Mouse (Mus musculus): ENCODE data around the gene Ssh2. TPM values are rescaled to one million over a fixed set of nuclear protein-coding genes. Genes with fewer than 3 reads are reported as not detected.

Gene Ssh2
- polyA plus RNA-seq, 1 experiment from 2014 or later, result 17.5 TPM

- H3K4me3 ChIP-seq, result no peak overlapping the region
- no peak overlapping the region for H3K27ac ChIP-seq (replicated peaks)
- H3K4me1 ChIP-seq, result peaks cover 68% of the 10 kb centered on the region
- no peaks in the 10 kb centered on the region for H3K36me3 ChIP-seq
- ATAC-seq (ENCODE audit: extremely low read depth, insufficient number of reproducible peaks, low FRiP score, low TSS enrichment), result no peak
- WGBS, result 67% methylated on average over 5 of the region's 5 CpGs
- H3K9me3 ChIP-seq, result no peaks in the 10 kb centered on the region
- H3K4me2 ChIP-seq, result peak overlapping the region; percentile 7; the same call in 1 of the 2 replicates
- no peaks in the 10 kb centered on the region; the same call in 1 of the 2 replicates for H3K27me3 ChIP-seq (replicated peaks)
- H3K9ac ChIP-seq, result 0 out of 2 replicates have a peak overlapping the region, but pooled peaks have one; percentile 14
Observed at GRCm38 (mm10) chr11:77486798-77487197, 270.7 kb downstream of the Ssh2 start.

- Histone ChIP-seq H3K4me3 (peak overlapping the region; percentile 86), H3K9ac (peak overlapping the region; percentile 91), H3K4me2 (peak overlapping the region; percentile 97), H3K9me3 (no peaks in the 10 kb centered on the region), H3K27me3 (replicated peaks) (no peaks in the 10 kb centered on the region; the same call in 1 of the 2 replicates), H3K36me3 (no peaks in the 10 kb centered on the region), H3K4me1 (peaks cover 70% of the 10 kb centered on the region), H3K27ac (replicated peaks) (no peak overlapping the region)
- ATAC-seq (ENCODE audit: extremely low read depth, insufficient number of reproducible peaks, low FRiP score, low TSS enrichment), result no peak
- WGBS, result 4% methylated on average over 54 of the region's 55 CpGs
Observed at GRCm38 (mm10) chr11:77488771-77489581, 272.9 kb downstream of the Ssh2 start.

- H3K27ac ChIP-seq (replicated peaks), result 0 out of 2 replicates have a peak within 1 kb of the TSS, but pooled peaks have one; percentile 12
- ATAC-seq (ENCODE audit: extremely low read depth, insufficient number of reproducible peaks, low FRiP score, low TSS enrichment), result no peak
- under 1% methylated on average over 48 of the region's 87 CpGs for WGBS
- H3K4me3 ChIP-seq, result peak within 1 kb of the TSS; percentile 86
- peak within 1 kb of the TSS; percentile 97 for H3K4me2 ChIP-seq
- H3K4me1 ChIP-seq, result peaks cover 74% of the 10 kb centered on the region
- H3K27me3 ChIP-seq (replicated peaks), result no peaks in the 10 kb centered on the region; the same call in 1 of the 2 replicates
- no peaks in the 10 kb centered on the region for H3K36me3 ChIP-seq
- H3K9me3 ChIP-seq, result no peaks in the 10 kb centered on the region
- H3K9ac ChIP-seq, result peak within 1 kb of the TSS; percentile 91
Observed at GRCm38 (mm10) chr11:77489591-77490235, 273.6 kb downstream of the Ssh2 start, which contains the start of gene Ankrd13b. Gene Ankrd13b, minus strand, starts transcription at chr11:77489678.

GRCm38 (mm10) chr11:77490451-77490850, 274.4 kb downstream of the Ssh2 start:
- Histone ChIP-seq H3K9me3 (no peaks in the 10 kb centered on the region), H3K9ac (peak overlapping the region; percentile 45; the same call in 1 of the 2 replicates), H3K4me2 (peak overlapping the region; percentile 97), H3K27me3 (replicated peaks) (no peaks in the 10 kb centered on the region; the same call in 1 of the 2 replicates), H3K4me1 (peaks cover 77% of the 10 kb centered on the region), H3K4me3 (peak overlapping the region; percentile 86; the same call in 1 of the 2 replicates), H3K27ac (replicated peaks) (0 out of 2 replicates have a peak overlapping the region, but pooled peaks have one; percentile 94), H3K36me3 (no peaks in the 10 kb centered on the region)
- ATAC-seq (ENCODE audit: extremely low read depth, insufficient number of reproducible peaks, low FRiP score, low TSS enrichment), result no peak
- 67% methylated on average over 6 of the region's 6 CpGs for WGBS

GRCm38 (mm10) chr11:77491123-77491501, 275.0 kb downstream of the Ssh2 start:
- Histone ChIP-seq H3K4me2 (peak overlapping the region; percentile 97), H3K36me3 (no peaks in the 10 kb centered on the region), H3K9me3 (no peaks in the 10 kb centered on the region), H3K27ac (replicated peaks) (peak overlapping the region; percentile 94), H3K4me1 (peaks cover 81% of the 10 kb centered on the region), H3K9ac (peak overlapping the region; percentile 99), H3K4me3 (peak overlapping the region; percentile 97), H3K27me3 (replicated peaks) (no peaks in the 10 kb centered on the region; the same call in 1 of the 2 replicates)
- WGBS, result 0% methylated on average over 13 of the region's 13 CpGs
- peak; percentile 28; the same call in 1 of the 2 replicates for ATAC-seq (ENCODE audit: extremely low read depth, insufficient number of reproducible peaks, low FRiP score, low TSS enrichment)

- ATAC-seq (ENCODE audit: extremely low read depth, insufficient number of reproducible peaks, low FRiP score, low TSS enrichment), result peak; percentile 32; the same call in 1 of the 2 replicates
- under 1% methylated on average over 23 of the region's 23 CpGs for WGBS
Observed at GRCm38 (mm10) chr11:77491502-77492291, 275.6 kb downstream of the Ssh2 start.

GRCm38 (mm10) chr11:77492311-77492871, 276.3 kb downstream of the Ssh2 start:
- Histone ChIP-seq H3K4me2 (peak overlapping the region; percentile 97), H3K27me3 (replicated peaks) (no peaks in the 10 kb centered on the region; the same call in 1 of the 2 replicates), H3K4me3 (peak overlapping the region; percentile 97), H3K9me3 (no peaks in the 10 kb centered on the region), H3K27ac (replicated peaks) (peak overlapping the region; percentile 94), H3K4me1 (peaks cover 83% of the 10 kb centered on the region), H3K36me3 (peaks cover 2% of the 10 kb centered on the region; the same call in 1 of the 2 replicates), H3K9ac (peak overlapping the region; percentile 99)
- WGBS, result 0% methylated on average over 17 of the region's 18 CpGs
- ATAC-seq (ENCODE audit: extremely low read depth, insufficient number of reproducible peaks, low FRiP score, low TSS enrichment), result no peak

More at GRCm38 (mm10) chr11:77491502-77492291, 275.6 kb downstream of the Ssh2 start:
- Histone ChIP-seq H3K9ac (peak overlapping the region; percentile 99), H3K4me2 (peak overlapping the region; percentile 97), H3K36me3 (peaks cover 2% of the 10 kb centered on the region; the same call in 1 of the 2 replicates), H3K4me1 (peaks cover 83% of the 10 kb centered on the region), H3K27ac (replicated peaks) (peak overlapping the region; percentile 94), H3K27me3 (replicated peaks) (no peaks in the 10 kb centered on the region; the same call in 1 of the 2 replicates), H3K9me3 (no peaks in the 10 kb centered on the region), H3K4me3 (peak overlapping the region; percentile 97)

GRCm38 (mm10) chr11:77492911-77493332, 276.8 kb downstream of the Ssh2 start:
- under 1% methylated on average over 31 of the region's 32 CpGs for WGBS
- Histone ChIP-seq H3K4me3 (peak overlapping the region; percentile 97), H3K27me3 (replicated peaks) (no peaks in the 10 kb centered on the region; the same call in 1 of the 2 replicates), H3K4me1 (peaks cover 83% of the 10 kb centered on the region), H3K27ac (replicated peaks) (peak overlapping the region; percentile 94), H3K4me2 (peak overlapping the region; percentile 97), H3K9me3 (no peaks in the 10 kb centered on the region), H3K36me3 (peaks cover 2% of the 10 kb centered on the region; the same call in 1 of the 2 replicates), H3K9ac (peak overlapping the region; percentile 99)
- ATAC-seq (ENCODE audit: extremely low read depth, insufficient number of reproducible peaks, low FRiP score, low TSS enrichment), result peak; percentile 74

- Histone ChIP-seq H3K4me1 (peaks cover 83% of the 10 kb centered on the region), H3K27me3 (replicated peaks) (no peaks in the 10 kb centered on the region; the same call in 1 of the 2 replicates), H3K36me3 (peaks cover 2% of the 10 kb centered on the region; the same call in 1 of the 2 replicates), H3K9me3 (no peaks in the 10 kb centered on the region), H3K4me3 (peak within 1 kb of the TSS; percentile 97), H3K9ac (peak within 1 kb of the TSS; percentile 99), H3K27ac (replicated peaks) (peak within 1 kb of the TSS; percentile 94), H3K4me2 (peak within 1 kb of the TSS; percentile 97)
- 1% methylated on average over 51 of the region's 74 CpGs for WGBS
- 0 out of 2 replicates have a peak, but pooled peaks have one; percentile 5 for ATAC-seq (ENCODE audit: extremely low read depth, insufficient number of reproducible peaks, low FRiP score, low TSS enrichment)
Observed at GRCm38 (mm10) chr11:77493512-77494343, 277.6 kb downstream of the Ssh2 start, which contains the start of gene Git1. Gene Git1, plus strand, starts transcription at chr11:77493562.

All from heart, embryonic 13.5 days (tissue).